Mouse (Mus musculus): ENCODE results near the gene Otp. TPM values are rescaled to one million over a fixed set of nuclear protein-coding genes. Genes with fewer than 3 reads are reported as not detected.

Otp gene
- polyA plus RNA-seq (2017; shearing (Covaris generic)) = not detected

DNA sequence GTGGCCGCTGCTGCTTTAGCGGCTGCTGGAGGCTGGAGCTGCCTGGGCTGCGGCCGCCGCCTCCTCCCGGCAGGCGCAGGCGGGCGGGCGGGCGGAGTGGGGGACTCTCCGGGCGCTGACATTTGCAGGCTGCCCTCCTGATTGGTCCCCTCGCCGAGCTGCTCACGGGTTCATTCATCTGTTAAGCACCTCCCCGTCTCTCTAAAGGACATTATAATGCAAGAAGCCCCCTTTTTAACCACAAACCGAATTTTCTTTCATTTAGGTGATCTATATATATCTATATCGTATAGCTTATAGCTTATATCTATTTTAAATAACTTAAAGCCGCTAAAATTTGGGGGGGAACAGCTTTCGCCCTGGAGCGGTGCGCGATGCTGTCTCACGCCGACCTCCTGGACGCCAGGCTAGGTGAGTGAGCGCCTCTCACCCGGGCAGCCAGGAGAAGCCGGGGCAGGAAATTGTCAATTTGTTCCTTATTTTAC lies at the start of gene Otp:
Gene Otp, plus strand, starts transcription at position 207 of the 485 bp plus-strand sequence.
- ATAC-seq = peak; percentile 23

DNA sequence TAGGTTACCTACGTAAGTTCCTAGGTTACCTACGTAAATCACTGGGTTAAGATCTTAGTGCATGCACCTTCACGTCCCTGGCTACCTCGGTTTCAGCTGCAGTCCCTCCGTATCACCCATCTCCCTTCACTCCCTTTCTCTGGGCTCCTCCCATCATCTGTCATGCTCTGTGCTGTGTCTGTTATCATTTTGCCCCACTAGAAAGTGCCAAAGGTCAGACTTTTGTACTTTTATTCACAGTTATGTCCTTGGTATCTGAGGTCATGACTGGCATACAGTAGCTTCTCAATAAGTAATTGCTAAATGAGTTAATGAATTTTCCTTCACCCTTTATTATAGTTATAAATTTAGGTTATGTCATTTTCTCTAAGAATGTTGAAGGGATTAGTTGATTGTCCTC lies 49.0 kb upstream of the Otp start:
- peak; percentile 55 for ATAC-seq

DNA sequence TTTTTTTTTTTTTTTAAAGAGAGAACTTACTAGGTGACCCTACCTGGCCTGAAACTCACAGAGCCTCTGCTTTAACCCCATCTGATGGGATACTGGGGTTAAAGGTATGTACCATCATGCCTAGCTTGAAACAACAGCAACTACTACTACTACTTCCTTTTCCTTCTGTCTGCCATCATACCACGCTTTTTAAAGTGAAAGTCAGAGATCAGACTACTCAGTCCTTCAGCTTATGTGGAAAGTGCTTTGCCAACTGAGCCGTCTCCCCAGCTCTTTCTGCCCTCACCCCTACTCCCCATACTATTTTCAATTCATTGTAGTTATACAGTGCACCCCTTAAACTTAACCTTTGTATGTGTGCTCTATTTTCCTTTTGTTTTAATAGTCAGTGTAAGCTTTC lies 48.4 kb upstream of the Otp start:
- ATAC-seq = peak; percentile 70

DNA sequence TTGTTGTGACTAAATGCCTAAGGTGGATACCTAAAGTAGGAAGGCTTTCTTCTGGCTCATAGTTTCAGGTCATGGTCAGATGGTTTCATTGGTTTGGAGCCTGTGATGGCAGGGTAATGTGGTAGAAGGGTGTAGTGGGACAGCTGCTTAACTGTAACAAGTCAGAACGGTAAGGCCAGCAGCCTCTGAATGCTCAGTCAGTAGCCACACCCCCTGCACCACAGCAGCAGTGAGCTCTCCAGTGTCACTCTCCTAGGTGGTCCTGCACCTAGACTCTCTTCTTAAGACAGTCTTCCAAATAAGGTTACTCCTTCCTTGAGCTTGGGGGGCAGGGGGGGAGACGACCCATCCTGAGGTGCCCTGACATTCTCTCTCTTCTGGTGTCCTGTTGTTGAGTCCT lies 47.6 kb upstream of the Otp start:
- no peak for ATAC-seq

DNA sequence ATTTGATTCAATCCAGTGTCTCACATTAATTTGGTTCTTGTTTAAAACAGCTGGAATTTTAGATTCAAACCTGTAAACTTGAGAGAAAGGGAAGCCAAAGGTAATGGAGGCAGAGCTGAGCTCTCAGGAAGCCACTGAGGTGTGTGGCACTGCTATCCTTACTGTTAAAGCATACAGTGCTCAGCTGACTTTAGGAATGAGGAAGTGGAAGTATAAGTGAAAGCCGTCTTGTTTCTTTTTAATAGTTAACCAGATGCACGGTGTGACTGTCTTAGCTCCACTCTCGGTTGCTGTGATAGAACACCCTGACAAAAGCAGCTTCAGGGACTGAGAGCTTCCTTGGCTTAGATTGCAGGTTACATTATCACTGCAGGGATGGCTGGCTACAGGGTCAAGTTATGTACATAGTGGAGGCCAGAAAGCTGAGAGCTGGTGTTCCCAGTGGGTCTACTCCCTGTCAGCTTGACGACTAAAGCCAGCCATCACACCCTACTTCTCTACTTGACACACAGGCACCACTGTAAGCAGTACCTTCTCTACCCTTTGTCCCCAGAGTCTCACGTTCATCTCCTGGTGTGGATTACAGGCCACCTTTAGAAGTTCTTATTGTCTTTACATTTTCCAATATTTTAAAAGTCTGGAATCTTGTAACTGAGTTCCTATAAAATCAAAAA lies 37.2 kb upstream of the Otp start:
- ATAC-seq = no peak

DNA sequence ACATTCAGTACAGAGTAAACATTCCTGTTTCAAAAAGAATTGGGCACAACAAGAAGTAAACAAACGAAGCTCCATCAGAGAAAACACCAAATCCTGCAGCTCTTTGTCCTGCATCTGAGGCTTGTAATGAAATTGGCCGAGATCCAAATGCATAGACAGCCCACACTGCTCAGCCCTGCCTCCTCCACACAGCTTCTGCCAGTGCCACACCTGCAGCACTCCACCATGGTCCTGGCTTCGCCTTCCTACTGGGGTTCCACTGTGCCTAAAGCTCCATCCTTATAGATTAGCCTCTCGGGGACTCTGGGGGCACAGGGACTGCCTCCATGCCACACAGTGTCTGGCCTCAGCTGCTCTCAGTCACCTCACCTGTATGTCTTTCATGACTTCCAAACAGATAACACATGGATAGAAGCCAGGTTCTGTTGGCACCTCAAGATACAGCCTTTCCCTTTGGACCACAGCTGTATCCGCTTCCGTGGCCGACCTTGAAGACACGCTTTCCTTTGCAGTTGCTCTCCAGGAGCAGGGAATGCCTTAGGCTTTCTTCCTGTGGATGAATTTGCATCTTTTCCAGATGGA lies 36.6 kb upstream of the Otp start:
- no peak for ATAC-seq

DNA sequence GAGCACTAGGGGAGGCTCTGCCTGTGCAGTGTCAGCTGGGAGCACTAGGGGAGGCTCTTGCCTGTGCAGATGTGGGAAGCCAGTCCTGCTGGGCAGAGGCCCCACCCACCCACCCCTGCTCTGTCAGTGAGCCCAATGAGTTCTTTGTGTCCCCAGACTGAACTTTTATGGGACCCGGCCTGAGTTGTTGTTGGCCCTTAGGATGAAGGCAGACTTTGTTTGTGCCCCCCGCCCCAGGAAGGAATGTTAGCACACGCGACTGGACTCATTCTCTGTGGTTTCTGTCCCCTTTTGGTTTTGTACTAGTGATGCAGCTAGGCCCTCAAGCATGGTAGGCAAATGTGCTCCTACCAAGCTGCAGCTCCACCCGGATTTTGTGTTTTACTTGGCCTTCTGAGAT lies 32.2 kb upstream of the Otp start:
- no peak for ATAC-seq

DNA sequence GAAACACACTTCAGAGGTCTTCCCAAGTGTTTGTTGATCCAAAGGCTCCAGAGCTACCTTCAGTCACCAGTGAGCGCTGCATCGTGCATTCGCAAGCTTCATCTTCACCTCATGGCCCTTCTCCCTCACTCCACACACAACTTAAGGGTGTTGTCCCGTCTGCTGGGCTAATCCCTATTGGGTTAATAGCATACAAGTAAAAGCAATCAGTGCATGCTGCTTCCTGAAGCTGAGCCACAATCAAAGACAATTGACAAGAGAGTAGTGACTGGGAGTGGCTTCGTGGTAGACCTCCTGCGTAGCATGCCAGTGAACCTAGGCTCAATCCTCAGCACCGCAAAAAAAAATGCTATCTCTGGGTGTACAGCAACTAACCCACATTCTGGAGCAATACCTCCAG lies 27.5 kb upstream of the Otp start:
- no peak for ATAC-seq

DNA sequence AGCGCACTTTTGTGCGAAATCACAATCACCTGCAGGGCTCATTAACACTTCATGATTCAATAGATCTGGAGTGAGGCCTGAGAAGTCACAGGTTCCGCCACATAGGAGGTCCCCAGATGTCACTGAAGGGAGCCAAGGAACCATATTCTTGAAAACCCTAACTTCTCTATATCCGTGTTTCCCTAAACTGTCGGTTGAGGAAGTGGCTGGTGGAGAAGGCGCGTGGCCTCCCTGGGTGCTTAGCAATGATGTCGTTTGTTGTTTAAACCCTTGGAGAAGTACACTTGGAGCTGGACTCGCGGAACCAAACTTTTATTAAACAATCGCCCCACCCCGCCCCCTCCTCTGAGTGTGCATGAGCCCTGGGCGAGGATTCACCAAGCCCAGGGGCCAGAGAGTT lies 26.1 kb upstream of the Otp start:
- no peak for ATAC-seq

DNA sequence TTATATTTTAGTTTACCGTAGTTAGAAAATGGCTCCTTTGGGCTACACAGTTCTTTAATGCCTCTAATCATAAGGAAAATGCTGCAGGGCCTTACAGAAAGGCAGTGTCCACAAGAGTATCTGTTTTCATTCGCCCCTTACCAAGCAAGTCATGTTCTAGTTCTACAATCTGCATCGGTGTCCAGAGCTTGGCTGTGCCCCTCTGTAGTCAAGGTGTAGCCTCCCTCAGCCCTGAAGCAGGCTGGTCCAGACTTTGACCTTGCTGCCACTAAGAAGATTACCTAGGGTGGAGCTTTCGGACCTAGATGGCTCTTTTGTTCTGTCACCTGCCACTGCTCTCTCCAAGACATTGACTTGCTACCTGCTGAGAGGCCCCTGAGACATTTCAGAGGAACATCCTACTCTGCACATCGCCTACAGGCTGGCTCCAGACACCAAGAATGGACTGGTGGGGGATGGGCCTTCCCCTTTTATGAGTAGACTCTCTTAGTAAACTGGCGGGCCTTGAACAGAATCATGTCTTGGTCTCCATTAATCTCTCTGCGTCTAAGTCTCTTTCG lies 17.3 kb upstream of the Otp start:
- ATAC-seq = no peak

DNA sequence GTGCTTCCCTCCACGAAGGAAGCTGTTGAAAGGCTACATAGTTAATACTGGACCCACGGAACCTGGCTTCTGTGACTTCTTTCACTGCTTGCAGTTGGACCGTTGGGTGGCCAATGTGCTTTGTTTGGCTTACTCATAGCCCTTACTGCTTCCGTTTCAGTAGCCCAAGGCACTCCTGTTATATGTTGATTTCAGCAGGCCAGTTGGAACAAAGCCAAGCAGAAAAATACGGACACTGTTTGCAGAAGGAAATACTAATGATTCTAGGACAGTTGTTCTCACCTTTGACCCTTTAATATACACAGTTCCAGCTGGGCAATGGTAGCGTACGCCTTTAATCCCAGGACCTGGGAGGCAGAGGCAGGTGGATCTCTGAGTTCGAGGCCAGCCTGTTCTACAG lies 16.1 kb upstream of the Otp start:
- no peak for ATAC-seq

DNA sequence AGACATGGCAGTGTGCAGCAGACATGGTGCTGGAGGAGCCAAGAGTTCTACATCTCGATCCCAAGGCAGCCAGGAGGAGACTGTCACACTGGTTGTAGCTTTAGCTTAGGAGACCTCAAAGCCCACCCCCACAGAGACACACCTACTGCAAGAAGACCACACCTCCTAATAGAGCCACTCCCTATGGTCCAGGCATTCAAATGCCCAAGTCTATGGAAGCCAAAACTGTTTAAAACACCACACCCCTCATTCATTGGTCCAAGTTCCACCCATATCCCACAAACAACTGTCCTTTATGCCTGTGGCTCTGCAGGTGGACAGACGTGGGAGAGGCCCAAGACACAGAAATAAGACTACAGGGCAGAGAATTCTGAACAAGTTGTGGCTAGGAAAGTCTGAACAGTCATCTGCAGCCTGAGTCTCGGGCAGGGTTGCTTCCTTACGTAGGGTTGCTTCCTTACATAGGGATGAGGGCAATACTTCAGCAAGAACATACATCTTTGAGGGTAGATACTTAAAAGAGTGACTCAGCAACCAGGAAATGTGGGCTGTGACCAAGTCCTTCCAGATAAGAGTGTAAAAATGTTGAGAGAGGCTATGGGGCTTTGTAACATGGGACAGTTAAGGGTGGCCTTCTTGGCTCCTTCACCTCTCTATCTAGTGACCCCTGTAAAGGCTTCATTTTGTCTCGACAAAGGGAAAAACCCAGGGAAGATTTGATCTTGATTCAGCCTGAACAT lies 12.7 kb upstream of the Otp start:
- no peak for ATAC-seq

DNA sequence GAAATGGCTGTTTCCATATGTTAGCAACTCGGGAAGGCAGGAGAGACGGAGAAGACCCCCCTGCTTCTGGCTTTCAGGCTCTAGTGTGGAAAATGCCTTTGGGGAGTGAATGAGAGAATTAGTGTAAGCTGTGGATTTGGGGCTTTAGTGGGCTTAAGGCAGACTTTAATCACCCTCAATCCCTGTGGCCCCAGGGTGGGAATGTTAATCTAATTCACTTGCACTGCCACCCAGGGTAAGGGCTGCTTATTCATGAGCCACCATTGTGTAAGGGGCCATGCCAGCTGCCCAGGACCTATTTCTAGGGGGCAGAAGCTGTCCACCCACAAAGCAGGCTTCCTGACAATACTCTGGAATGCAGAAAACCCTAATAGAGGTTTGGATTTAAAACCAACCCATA lies 8.5 kb upstream of the Otp start:
- no peak for ATAC-seq

DNA sequence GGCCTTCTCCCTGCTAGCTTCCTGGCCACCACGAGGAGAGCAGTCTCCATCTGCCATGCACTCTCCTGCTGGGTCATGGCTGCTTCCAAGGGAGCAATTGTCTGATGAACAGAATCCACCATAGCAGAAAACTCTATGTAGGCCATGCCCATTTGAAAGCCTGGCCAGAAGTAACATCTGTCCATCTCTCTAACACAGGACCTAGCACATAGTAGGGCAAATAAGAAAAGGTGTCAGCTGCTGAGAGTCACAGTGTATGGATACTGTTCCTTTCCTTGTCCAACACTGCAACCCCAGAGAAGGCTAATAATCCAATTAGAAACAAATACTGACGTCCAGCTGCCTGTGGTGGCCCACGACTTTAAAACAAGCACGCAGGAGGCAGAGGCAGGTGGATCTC lies 7.6 kb upstream of the Otp start:
- ATAC-seq = no peak

DNA sequence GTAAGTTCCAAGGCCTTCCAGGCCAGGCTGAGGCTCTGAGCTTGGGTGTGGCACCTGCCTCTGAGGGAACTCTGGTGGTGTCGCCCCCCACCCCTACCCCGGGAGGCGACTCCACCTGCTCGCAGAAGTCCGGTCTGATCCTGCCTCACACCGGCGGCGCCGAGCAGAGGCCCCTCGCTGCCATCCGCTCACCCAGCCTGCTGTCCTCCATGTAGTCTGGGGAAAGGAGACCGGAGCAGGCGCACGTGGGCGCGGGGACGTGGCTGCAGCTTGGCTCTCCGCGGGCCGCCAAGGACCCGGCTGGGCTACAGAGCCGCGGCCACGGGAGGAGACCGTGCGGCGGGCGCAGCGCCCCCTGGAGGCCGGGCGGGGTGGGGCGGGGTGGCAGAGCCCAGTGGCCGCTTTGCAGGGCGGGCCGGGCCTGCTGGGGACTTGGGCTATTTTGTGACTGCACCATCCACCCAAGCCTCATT lies 6.9 kb upstream of the Otp start:
- peak; percentile 57 for ATAC-seq

DNA sequence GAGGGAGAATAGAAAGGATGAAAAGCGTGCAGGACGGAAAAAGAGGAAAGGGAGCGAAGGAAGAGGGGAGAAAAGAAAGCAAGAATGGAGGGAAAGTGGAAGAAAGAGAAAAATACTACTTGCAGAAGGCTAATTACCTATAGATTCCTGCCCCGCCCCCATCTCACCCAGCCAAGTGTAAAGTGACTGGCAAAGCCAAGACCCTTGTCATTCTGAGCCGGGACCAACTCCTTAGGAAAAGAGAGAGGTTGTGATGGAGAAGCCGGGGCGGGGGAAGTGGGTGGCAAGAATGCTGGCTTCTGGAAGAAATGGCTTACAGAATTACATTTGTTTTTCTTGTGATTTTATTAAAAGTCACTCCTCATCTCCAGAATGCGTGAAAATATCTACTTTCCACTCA lies 5.9 kb upstream of the Otp start:
- no peak for ATAC-seq

DNA sequence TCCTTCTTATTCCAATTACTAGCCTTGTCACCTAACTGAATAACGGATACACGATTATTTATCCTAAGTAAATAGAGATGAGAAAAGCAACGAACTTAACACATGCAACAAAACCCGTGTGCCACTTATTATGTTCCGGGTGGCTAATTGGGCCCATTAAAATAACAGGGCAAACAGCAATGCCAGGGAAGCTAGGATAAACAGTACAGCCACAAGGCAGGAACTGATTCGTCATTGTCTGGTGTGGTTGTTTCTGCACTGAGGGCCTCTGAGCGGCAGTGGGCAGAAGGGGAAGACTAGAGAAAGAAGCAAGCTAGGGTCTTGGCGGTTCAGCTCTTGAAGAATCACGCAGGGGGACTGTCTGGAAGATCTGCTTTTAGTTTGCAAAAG lies 5.3 kb upstream of the Otp start:
- ATAC-seq = no peak

DNA sequence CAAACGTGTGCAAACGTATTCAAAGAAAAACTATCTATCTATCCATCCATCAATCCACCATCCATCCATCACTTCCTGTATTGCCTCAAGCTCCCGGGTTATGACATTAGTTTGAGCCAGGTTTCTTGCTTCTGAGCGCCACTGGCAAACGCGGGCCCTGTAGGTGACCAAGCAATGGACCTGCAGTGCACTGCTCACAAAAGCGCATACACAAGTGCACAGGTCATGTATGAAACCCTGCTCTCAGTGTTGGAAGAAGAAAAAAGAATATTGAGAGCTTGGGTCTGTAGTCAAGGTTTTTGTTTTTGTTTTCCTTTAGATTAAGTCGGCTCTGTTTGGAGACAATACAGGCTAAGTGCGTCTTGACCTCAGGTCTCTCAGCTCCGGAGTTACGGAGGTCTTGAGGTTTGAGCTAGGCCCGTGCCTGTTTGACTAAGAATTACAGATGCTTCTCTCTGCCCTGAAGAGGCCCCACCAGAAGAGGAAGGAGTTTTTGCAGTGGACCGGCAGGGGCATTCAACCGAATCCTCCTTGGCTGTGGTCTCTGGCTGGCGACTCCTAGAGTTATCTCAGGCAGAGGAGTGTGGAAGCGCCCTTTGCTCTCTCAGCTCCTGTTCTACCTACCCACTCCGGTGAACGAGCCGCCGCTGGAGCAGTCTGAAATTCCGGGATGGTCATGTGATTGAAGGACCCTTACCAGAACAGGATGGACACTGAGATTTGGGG lies 4.8 kb upstream of the Otp start:
- ATAC-seq = no peak

DNA sequence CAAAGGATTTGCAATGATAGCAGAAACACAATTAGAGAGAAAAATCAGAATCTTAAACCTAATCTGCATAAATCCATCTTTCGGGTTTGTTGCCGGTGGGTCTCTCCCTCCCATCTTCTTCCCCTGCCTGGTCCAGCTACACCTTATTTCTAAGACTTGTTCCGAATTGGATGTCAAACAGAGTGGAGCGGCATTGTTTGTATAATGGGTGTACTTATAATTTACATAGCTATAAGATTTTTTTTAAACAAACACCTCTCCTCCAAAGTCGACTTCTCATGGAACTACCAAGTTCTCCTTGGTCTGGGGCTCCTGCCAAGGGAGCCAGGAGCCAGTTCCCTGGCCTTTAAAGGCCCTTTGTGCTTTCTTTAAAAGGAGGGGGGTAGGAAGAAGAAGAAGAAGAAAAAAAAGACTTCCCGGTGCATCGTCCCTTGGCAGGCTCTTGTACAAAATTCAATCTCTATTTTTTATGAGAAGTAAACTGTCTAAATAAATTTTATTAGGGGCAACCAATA lies 3.5 kb upstream of the Otp start:
- no peak for ATAC-seq

DNA sequence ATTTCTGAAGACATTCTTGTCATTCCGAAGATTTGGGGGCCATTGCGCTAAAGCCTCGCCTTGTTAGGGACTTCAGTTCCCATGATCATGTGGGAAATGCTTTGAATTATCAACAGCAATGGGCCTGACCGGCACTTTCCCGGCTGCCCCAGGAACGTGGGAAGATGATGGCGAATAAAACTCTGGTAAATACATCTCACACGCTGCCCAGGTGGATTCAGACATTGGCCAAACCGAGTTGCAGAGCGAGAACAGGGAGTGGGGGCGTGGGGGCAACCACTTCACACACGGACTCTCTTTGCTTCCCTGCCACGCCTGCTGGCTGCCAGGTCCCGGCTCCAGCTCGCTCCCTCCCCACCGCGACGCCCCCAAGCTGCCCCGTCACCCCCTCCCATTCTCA lies 3.0 kb upstream of the Otp start:
- ATAC-seq = no peak

DNA sequence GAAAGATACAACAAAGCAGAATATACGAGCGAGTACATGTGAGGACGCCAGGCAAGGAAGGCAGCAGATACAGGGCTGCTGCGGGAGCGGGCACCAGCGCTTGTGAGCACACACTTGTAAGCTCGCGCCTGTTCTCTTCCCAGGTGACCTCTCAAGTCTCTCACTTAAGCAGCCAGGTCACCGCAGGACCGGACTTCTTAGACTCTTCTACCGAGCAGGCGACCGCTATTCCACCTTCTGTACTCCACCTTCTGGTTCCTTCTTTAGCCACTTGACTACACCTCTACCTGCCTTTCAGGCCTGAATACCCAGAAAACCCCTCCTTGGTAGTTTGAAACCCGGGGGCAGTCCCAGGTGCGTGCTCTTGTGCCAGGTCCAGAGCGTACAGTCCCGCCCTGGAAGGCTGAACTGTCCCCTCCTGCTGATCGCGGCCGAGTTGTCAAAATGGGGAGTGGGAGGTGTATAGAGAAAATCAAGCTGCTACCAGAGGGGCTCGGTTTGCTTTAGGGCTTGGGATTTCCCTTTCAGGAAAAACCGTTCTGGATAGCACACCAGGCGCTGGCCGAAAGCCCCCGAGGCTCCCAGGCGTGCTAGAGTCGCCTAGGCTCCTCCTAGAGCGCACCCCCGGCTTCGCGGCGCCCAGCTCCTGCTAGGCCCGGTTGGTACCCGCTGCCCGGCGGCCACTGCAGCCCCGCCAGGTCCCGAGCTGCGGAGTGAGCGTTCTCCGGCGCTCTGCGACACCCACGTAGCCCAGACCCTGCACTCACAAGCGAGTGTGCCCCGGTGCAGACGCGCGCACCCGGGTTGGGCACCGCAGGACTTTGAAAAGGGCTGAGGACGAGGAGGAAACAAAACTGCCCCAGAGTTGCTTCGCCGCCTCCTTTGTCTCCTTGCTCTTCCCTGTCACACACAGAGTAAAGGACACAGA lies 2.0 kb upstream of the Otp start:
- no peak for ATAC-seq

DNA sequence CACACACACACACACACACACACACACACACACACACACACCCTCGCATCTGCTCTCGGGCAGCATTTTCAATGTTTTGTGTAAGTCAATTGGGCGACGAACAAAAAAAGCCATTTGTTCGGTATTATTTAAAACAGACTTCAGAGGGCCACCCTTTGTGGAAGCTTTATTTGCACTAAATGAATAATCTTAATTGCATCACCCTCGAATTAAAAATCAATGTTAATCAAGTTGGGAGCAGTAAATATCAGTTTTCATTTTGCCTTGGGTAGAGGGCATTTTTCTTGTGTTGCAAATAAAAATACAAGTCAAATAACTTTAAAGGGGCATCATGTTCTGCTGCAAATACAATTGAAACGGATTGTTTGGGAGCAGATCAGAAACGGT lies 1.4 kb upstream of the Otp start:
- no peak for ATAC-seq
